Mouse (Mus musculus) kidney, adult 2 months (tissue): ENCODE measurements at regions not wholly inside any gene's neighbourhood (a gene's known extent, or its start where the extent isn't known, plus 50 kb on each side); places are given as distances from the start of the nearest gene placed in this dataset.
"Not testable (repeated sequence)": the region's sequence is repeated elsewhere in the genome, so short reads cannot be mapped to it uniquely, and the experiment has no call there.

Experiments
- DNase-seq: peaks from one replicate; pipeline ENCODE4 v3.0.0; 2021
- H3K27ac ChIP-seq: fragments of 200-500 bp; 2 replicates; pipeline ENCODE4 v1.5.1; 2012; ENCODE audit warnings: low read depth, low read length, control low read depth, inconsistent platforms; ENCODE audit not compliant: insufficient read depth
- H3K27me3 ChIP-seq: fragments of 200-500 bp; replicated peaks from 2 replicates; pipeline ENCODE4 v1.6.1; 2012; ENCODE audit warnings: mild to moderate bottlenecking, moderate library complexity, low read length, inconsistent platforms; ENCODE audit not compliant: control insufficient read depth, insufficient read depth
- H3K36me3 ChIP-seq: fragments of 200-500 bp; 2 replicates; pipeline ENCODE4 v1.6.1; 2012; ENCODE audit warnings: mild to moderate bottlenecking, moderate library complexity, low read length, inconsistent platforms; ENCODE audit not compliant: control insufficient read depth, insufficient read depth
- H3K4me1 ChIP-seq: fragments of 200-500 bp; 2 replicates; pipeline ENCODE4 v1.6.1; 2011; ENCODE audit warnings: low read length; ENCODE audit not compliant: control insufficient read depth, insufficient read depth
- H3K4me3 ChIP-seq: fragments of 200-500 bp; 2 replicates; pipeline ENCODE4 v1.5.1; 2011; ENCODE audit warnings: mild to moderate bottlenecking, low read depth, low read length, control low read depth; ENCODE audit not compliant: insufficient read depth
- CTCF ChIP-seq: fragments of 200-500 bp; conservative IDR thresholded peaks from 2 replicates; pipeline ENCODE4 v1.5.1; 2011; ENCODE audit warnings: low read depth, mild to moderate bottlenecking, control low read depth, low read length, moderate library complexity, mixed read lengths; ENCODE audit not compliant: insufficient read depth, insufficient read length
- POLR2A ChIP-seq: fragments of 200-500 bp; IDR thresholded peaks from one replicate; pipeline ENCODE4 v1.6.1; 2011; ENCODE audit warnings: low read depth, low read length, control low read depth
- WGBS: fragments of 180-500 bp; shearing (Covaris S2); methylation state at CpG from one replicate; pipeline ENCODE4 v1.1.7; 2018; 5-methylcytosine and 5-hydroxymethylcytosine counted together

GRCm38 (mm10) chr13:103613333-103613725 is 161.1 kb downstream of the Srek1 start:
- Histone ChIP-seq H3K4me3 (no peak overlapping the region), H3K27ac (no peak overlapping the region), H3K27me3 (no peaks in the 10 kb centered on the region), H3K36me3 (no peaks in the 10 kb centered on the region), H3K4me1 (no peaks in the 10 kb centered on the region)
- TF ChIP-seq POLR2A (no peak), CTCF (no peak)
- 92% methylated on average over 10 of the region's 10 CpGs for WGBS
- no peak for DNase-seq

- Histone ChIP-seq H3K27ac (no peak overlapping the region), H3K4me1 (no peaks in the 10 kb centered on the region), H3K4me3 (no peak overlapping the region), H3K36me3 (no peaks in the 10 kb centered on the region), H3K27me3 (no peaks in the 10 kb centered on the region)
- no peak for DNase-seq
- TF ChIP-seq CTCF (no peak), POLR2A (no peak)
- 42% methylated on average over 11 of the region's 11 CpGs for WGBS
These were observed 161.6 kb downstream of the Srek1 start for GRCm38 (mm10) chr13:103612720-103613332.

GRCm38 (mm10) chr13:103602302-103602701 is 172.1 kb downstream of the Srek1 start:
- H3K36me3 ChIP-seq: no peaks in the 10 kb centered on the region
- H3K27ac ChIP-seq: no peak overlapping the region
- no peaks in the 10 kb centered on the region; the same call in 1 of the 2 replicates for H3K4me1 ChIP-seq
- WGBS: 75% methylated on average over 5 of the region's 5 CpGs
- TF ChIP-seq POLR2A (no peak), CTCF (no peak)
- no peak overlapping the region for H3K4me3 ChIP-seq
- no peaks in the 10 kb centered on the region for H3K27me3 ChIP-seq
- DNase-seq: peak; percentile 47

GRCm38 (mm10) chr13:103592371-103592770 is 182.0 kb downstream of the Srek1 start:
- H3K27me3 ChIP-seq: no peaks in the 10 kb centered on the region
- no peak overlapping the region for H3K4me3 ChIP-seq
- DNase-seq: peak; percentile 82
- peaks cover 5% of the 10 kb centered on the region for H3K4me1 ChIP-seq
- H3K27ac ChIP-seq: peak overlapping the region; percentile 13; the same call in 1 of the 2 replicates
- 36% methylated on average over 16 of the region's 16 CpGs for WGBS
- TF ChIP-seq CTCF: no peak
- TF ChIP-seq POLR2A: no peak
- H3K36me3 ChIP-seq: no peaks in the 10 kb centered on the region

GRCm38 (mm10) chr13:103591874-103592273 is 182.5 kb downstream of the Srek1 start:
- WGBS: 55% methylated on average over 6 of the region's 6 CpGs
- TF ChIP-seq POLR2A (no peak), CTCF (no peak)
- DNase-seq: peak; percentile 45
- Histone ChIP-seq H3K4me3 (no peak overlapping the region), H3K27me3 (no peaks in the 10 kb centered on the region), H3K36me3 (no peaks in the 10 kb centered on the region), H3K27ac (peak overlapping the region; percentile 14; the same call in 1 of the 2 replicates), H3K4me1 (peaks cover 5% of the 10 kb centered on the region)

- H3K27ac ChIP-seq: peak overlapping the region; percentile 14; the same call in 1 of the 2 replicates
- H3K4me1 ChIP-seq, H3K27me3 ChIP-seq, H3K4me3 ChIP-seq, H3K36me3 ChIP-seq: not testable (repeated sequence)
- DNase-seq: peak; percentile 72
- WGBS: 30% methylated on average over 7 of the region's 7 CpGs
These were observed 183.0 kb downstream of the Srek1 start for GRCm38 (mm10) chr13:103591381-103591780.

GRCm38 (mm10) chr13:103589646-103590045 is 184.8 kb downstream of the Srek1 start:
- TF ChIP-seq POLR2A (no peak), CTCF (no peak)
- Histone ChIP-seq H3K27me3 (no peaks in the 10 kb centered on the region), H3K27ac (no peak overlapping the region), H3K36me3 (no peaks in the 10 kb centered on the region), H3K4me3 (no peak overlapping the region), H3K4me1 (peaks cover 5% of the 10 kb centered on the region)
- no peak for DNase-seq
- WGBS: 90% methylated on average over 5 of the region's 5 CpGs

GRCm38 (mm10) chr13:103576856-103577255 is 197.6 kb downstream of the Srek1 start:
- Histone ChIP-seq H3K36me3 (no peaks in the 10 kb centered on the region), H3K4me3 (no peak overlapping the region), H3K27ac (no peak overlapping the region), H3K4me1 (no peaks in the 10 kb centered on the region), H3K27me3 (no peaks in the 10 kb centered on the region)
- 46% methylated on average over 4 of the region's 4 CpGs for WGBS
- TF ChIP-seq CTCF: no peak
- no peak for TF ChIP-seq POLR2A
- no peak for DNase-seq
